In the genomic region with DNA sequence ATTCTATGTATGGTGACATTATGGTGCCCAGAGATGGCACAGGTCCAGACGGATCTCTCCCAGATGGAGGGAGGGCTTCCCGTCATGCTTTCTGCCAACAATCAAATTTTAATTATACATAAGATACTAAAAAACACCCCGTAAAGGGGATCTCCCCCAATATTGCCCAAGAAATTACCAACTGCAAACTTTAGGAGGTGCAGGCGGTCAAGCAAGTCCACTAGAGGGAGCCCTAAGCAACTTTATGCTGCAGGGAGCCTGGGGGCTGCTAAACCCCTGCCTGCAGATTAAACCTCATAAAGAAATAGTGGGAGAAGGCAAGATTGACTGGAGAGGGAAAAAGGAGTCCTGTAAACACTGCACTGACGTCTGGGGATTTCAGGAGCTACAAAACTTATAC, we compare ENCODE assay signal across 1 mouse cellular context.
TF ChIP-seq lines count a peak whose summit lies in the region.

No protein-coding gene starts in this region.

TF ChIP-seq in ES-E14, 5 proteins besides CTCF, POLR2A, EP300 and RAD21 (continued from another document):
- TF ChIP-seq ZNF384 (IDR thresholded peaks at IDR 0.05; ENCODE audit: low read depth, low read length): no peak
- TF ChIP-seq ZC3H11A (IDR thresholded peaks at IDR 0.05; ENCODE audit: borderline replicate concordance, low read depth, low read length): no peak
